8 mouse cellular contexts compared by ENCODE assay signal in genomic region chr11:77827241-77827995, GRCm38 (mm10). TPM values are rescaled to one million over a fixed set of nuclear protein-coding genes. Genes with fewer than 3 reads are reported as not detected.
DNase-seq lines count a peak whose midpoint lies in the region; ATAC-seq and TF ChIP-seq lines count a peak whose summit lies in the region.

No protein-coding gene starts in this region.

- WGBS in heart, embryonic 10.5 days: 59% methylated on average over 18 of the region's 18 CpGs
- 54% methylated on average over 18 of the region's 18 CpGs for WGBS in lung, embryonic 14.5 days

- peak; percentile 55 for TF ChIP-seq CTCF in C2C12 (IDR thresholded peaks at IDR 0.05; ENCODE audit: control insufficient read depth, insufficient read depth, insufficient read length)
- TF ChIP-seq CTCF in cortical plate, adult 2 months (IDR thresholded peaks at IDR 0.05; ENCODE audit: extremely low read depth, insufficient read depth, low read length): peak; percentile 98
- TF ChIP-seq CTCF in lung, embryonic 14.5 days (IDR thresholded peaks at IDR 0.05; ENCODE audit: low read depth): peak; percentile 99

- H3K4me3 ChIP-seq in C2C12 (ENCODE audit: insufficient read depth, poor library complexity, severe bottlenecking): no peak overlapping the region
- H3K4me3 ChIP-seq in cortical plate, adult 2 months (ENCODE audit: insufficient read depth, low read length): no peak overlapping the region
- H3K4me3 ChIP-seq in heart, embryonic 10.5 days: no peak overlapping the region
- H3K4me3 ChIP-seq in lung, embryonic 14.5 days (ENCODE audit: low read depth, low read length): no peak overlapping the region

- no peak overlapping the region for H3K4me2 ChIP-seq in lung, embryonic 14.5 days

- no peak overlapping the region for H3ac ChIP-seq in C2C12 (ENCODE audit: control insufficient read depth, insufficient read length, low read depth)

- H3K36me3 ChIP-seq in C2C12 (ENCODE audit: control insufficient read depth, insufficient read depth): peaks cover 81% of the 10 kb centered on the region
- H3K36me3 ChIP-seq in heart, embryonic 10.5 days: peaks cover 99% of the 10 kb centered on the region
- H3K36me3 ChIP-seq in lung, embryonic 14.5 days (ENCODE audit: insufficient read depth): peaks cover 67% of the 10 kb centered on the region

- no peak overlapping the region for H3K9ac ChIP-seq in lung, embryonic 14.5 days

- no peaks in the 10 kb centered on the region for H3K4me1 ChIP-seq in cortical plate, adult 2 months (ENCODE audit: control insufficient read depth, insufficient read depth, low read length)
- H3K4me1 ChIP-seq in heart, embryonic 10.5 days: peaks cover 27% of the 10 kb centered on the region; the same call in 1 of the 2 replicates
- H3K4me1 ChIP-seq in lung, embryonic 14.5 days (ENCODE audit: insufficient read depth): no peaks in the 10 kb centered on the region

- no peaks in the 10 kb centered on the region for H3K79me3 ChIP-seq in C2C12 (ENCODE audit: low read depth)

- no peak for TF ChIP-seq POLR2A in cortical plate, adult 2 months (IDR thresholded peaks at IDR 0.05; ENCODE audit: extremely low read depth, insufficient read depth, low read length)

- no peak overlapping the region for H3K27ac ChIP-seq in cortical plate, adult 2 months (ENCODE audit: insufficient read depth, low read length)
- no peak overlapping the region for H3K27ac ChIP-seq in heart, embryonic 10.5 days
- no peak overlapping the region for H3K27ac ChIP-seq in lung, embryonic 14.5 days (ENCODE audit: low read depth)

- no peaks in the 10 kb centered on the region for H3K9me3 ChIP-seq in heart, embryonic 10.5 days
- no peaks in the 10 kb centered on the region for H3K9me3 ChIP-seq in lung, embryonic 14.5 days (ENCODE audit: low read depth, low read length)

- ATAC-seq in activated CD4-positive, CD25-positive, alpha-beta regulatory T cell, adult 4 months: peak; percentile 52
- 0 out of 2 replicates have a peak, but pooled peaks have one; percentile 42 for ATAC-seq in lung, embryonic 14.5 days (ENCODE audit: insufficient read depth)

- H3K79me2 ChIP-seq in C2C12 (ENCODE audit: control insufficient read depth, insufficient read depth): no peaks in the 10 kb centered on the region

- DNase-seq in heart, embryonic 10.5 days (ENCODE audit: low spot score): peak; percentile 90
- peak; percentile 80 to 85 for DNase-seq in kidney, postnatal 36 days
- peak; percentile 84 for DNase-seq in lung, embryonic 14.5 days
- peak; percentile 72 for DNase-seq in ovary, postnatal 14 days (ENCODE audit: low spot score)
- peak; percentile 42 to 80 for DNase-seq in thymus, postnatal 10 days (ENCODE audit: low spot score in 2 of 2)

- no peaks in the 10 kb centered on the region for H3K27me3 ChIP-seq in C2C12 (ENCODE audit: control insufficient read depth, insufficient read depth, insufficient read length)
- no peaks in the 10 kb centered on the region for H3K27me3 ChIP-seq in heart, embryonic 10.5 days (ENCODE audit: insufficient read depth, poor library complexity, severe bottlenecking)
- no peaks in the 10 kb centered on the region for H3K27me3 ChIP-seq in lung, embryonic 14.5 days (ENCODE audit: insufficient read depth, low read length)

TF ChIP-seq in C2C12, 6 proteins besides CTCF, POLR2A, EP300 and RAD21:
- no peak for TF ChIP-seq MYOG (IDR thresholded peaks at IDR 0.05; ENCODE audit: control insufficient read depth, extremely low read depth, insufficient read length)
- no peak for TF ChIP-seq USF1 (IDR thresholded peaks at IDR 0.05; ENCODE audit: low read depth)
- TF ChIP-seq MYOD1 (IDR thresholded peaks at IDR 0.05; ENCODE audit: control insufficient read depth, insufficient read length, low read depth): peak; percentile 48
- TF ChIP-seq FOSL1 (IDR thresholded peaks at IDR 0.05; ENCODE audit: insufficient read depth, low read length, poor library complexity, severe bottlenecking): no peak
- no peak for TF ChIP-seq MAX (IDR thresholded peaks at IDR 0.05)
- no peak for TF ChIP-seq CEBPB (IDR thresholded peaks at IDR 0.05; ENCODE audit: low read depth)

RNA-seq across cellular contexts. Expression of gene Gm10277, which starts 39.9 kb away (rescaled TPM):
- polyA plus RNA-seq in C2C12 (2012; fragmentation: generic; extraction: Trizol): 0.33 TPM
- polyA plus RNA-seq in activated CD4-positive, CD25-positive, alpha-beta regulatory T cell, adult 4 months (2017; shearing (Covaris generic)): under 1 TPM; 0.20 to 0.57 TPM
- polyA plus RNA-seq in cortical plate, adult 2 months (2012; rRNA removed): not detected in 2 replicates
- polyA plus RNA-seq in heart, embryonic 10.5 days (2016; fragmentation: Nextera tagmentation; extraction: Ambion mirVana): 1.1 and 1.6 TPM in 2 replicates
- 1.1 and 1.5 TPM in 2 replicates for polyA plus RNA-seq in lung, embryonic 14.5 days (2014; fragmentation: Nextera tagmentation; extraction: Ambion mirVana)
